Mouse (Mus musculus): ENCODE measurements around the gene Exoc6b. TPM values are rescaled to one million over a fixed set of nuclear protein-coding genes. Genes with fewer than 3 reads are reported as not detected.
A peak's percentile ranks its signal among the peaks of the same experiment; 100 is the strongest.

Exoc6b gene
- total and polyA plus RNA-seq, 2 experiments from 2014 or later: 36.2 to 38.1 TPM

DNA sequence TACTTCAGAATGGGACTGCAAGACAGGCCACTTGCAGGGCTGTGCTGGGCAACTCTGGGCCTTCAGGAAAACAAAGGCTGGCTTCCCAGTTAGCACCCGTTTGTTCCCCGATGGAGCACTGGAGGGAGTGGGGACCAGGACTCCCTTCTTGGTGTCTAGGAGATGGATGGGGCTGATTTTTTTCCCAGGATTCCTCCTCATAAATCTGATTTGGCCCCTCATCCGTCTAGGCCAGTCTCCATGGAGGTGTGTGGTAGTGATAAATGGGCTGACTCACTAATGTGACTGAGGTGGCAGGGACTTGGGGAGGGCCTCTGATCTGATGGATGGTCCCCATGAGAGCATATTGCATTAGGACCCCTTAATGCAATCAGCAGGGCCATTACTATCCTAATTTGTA, 470.6 kb downstream of the Exoc6b start:
- no peak for ATAC-seq

DNA sequence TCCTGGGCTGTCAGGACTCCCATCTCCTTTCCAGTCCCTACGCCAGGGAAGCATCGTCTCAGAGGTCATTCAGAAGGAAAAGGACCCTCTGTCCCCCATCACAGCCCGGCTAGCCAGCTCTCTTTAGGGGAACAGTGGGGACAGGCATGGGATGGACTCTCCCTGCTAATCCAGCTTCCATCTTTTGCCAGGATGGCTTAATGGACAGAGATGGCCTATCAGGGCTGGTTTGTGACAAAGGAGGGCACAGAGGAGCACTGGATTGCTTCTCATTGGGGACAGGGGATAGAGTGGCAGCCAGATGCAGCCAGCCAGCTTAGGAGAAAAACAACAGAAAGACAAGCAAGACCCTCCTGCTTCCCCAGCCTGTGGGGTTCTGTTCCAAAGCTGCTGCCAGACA, 474.7 kb downstream of the Exoc6b start:
- Histone ChIP-seq H3K4me1 (ENCODE audit: insufficient read depth, low read length) (no peaks in the 10 kb centered on the region), H3K9ac (replicated peaks; ENCODE audit: low read length) (no peak overlapping the region), H3K4me2 (ENCODE audit: low read depth, low read length) (peak overlapping the region; percentile 88), H3K27me3 (ENCODE audit: insufficient read depth, low read length) (peaks cover under 1% of the 10 kb centered on the region; the same call in 1 of the 2 replicates), H3K27ac (no peak overlapping the region), H3K4me3 (ENCODE audit: low read length) (no peak overlapping the region), H3K36me3 (ENCODE audit: insufficient read depth, low read length) (no peaks in the 10 kb centered on the region), H3K9me3 (ENCODE audit: low read length) (no peaks in the 10 kb centered on the region)
- WGBS: 36% methylated on average over 3 of the region's 3 CpGs
- TF ChIP-seq CTCF (IDR thresholded peaks at IDR 0.05; ENCODE audit: low read depth): no peak
- ATAC-seq (peak; percentile 79), DNase-seq (ENCODE audit: low spot score) (peak; percentile 57)

More for the DNA sequence above, 470.6 kb downstream of the Exoc6b start:
- H3K9me3 ChIP-seq (ENCODE audit: low read length): no peaks in the 10 kb centered on the region
- no peak overlapping the region for H3K4me2 ChIP-seq (ENCODE audit: low read depth, low read length)
- H3K4me1 ChIP-seq (ENCODE audit: insufficient read depth, low read length): no peaks in the 10 kb centered on the region
- no peaks in the 10 kb centered on the region for H3K27me3 ChIP-seq (ENCODE audit: insufficient read depth, low read length)
- no peak overlapping the region for H3K27ac ChIP-seq
- WGBS: 77% methylated on average over 3 of the region's 3 CpGs
- H3K36me3 ChIP-seq (ENCODE audit: insufficient read depth, low read length): no peaks in the 10 kb centered on the region
- no peak overlapping the region for H3K4me3 ChIP-seq (ENCODE audit: low read length)
- H3K9ac ChIP-seq (replicated peaks; ENCODE audit: low read length): no peak overlapping the region
- TF ChIP-seq CTCF (IDR thresholded peaks at IDR 0.05; ENCODE audit: low read depth): no peak
- no peak for DNase-seq (ENCODE audit: low spot score)

DNA sequence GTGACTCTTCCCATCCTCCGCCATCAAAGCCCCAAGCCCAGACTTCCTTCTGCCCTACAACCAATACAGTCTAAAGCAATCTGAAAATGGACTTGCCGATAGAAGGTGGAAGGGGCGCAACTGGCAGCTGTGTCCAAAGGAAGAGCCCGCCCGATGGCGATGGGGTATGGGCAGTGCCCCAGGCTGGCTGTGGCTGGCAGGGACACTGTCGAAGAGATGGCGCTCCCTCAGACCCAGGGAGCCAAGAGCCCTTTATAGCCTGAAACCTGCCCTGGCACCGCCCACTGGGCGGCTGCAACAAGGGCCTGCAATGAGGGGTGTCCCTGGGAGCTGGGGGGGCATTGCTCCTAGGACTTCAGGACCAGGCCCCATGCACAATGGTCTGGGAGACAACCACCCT, 475.6 kb downstream of the Exoc6b start, which contains the start of gene Cyp26b1:
Gene Cyp26b1 (minus strand): TSS at position 216 of the 400 bp plus-strand sequence.
- TF ChIP-seq CTCF (IDR thresholded peaks at IDR 0.05; ENCODE audit: low read depth): no peak
- peak within 1 kb of the TSS; percentile 88 for H3K4me2 ChIP-seq (ENCODE audit: low read depth, low read length)
- ATAC-seq (peak; percentile 56), DNase-seq (ENCODE audit: low spot score) (peak; percentile 59)
- peak within 1 kb of the TSS; percentile 30; the same call in 1 of the 2 replicates for H3K9ac ChIP-seq (replicated peaks; ENCODE audit: low read length)
- H3K36me3 ChIP-seq (ENCODE audit: insufficient read depth, low read length): no peaks in the 10 kb centered on the region
- peaks cover 10% of the 10 kb centered on the region; the same call in 1 of the 2 replicates for H3K27me3 ChIP-seq (ENCODE audit: insufficient read depth, low read length)
- 40% methylated on average over 10 of the region's 10 CpGs for WGBS
- no peaks in the 10 kb centered on the region for H3K9me3 ChIP-seq (ENCODE audit: low read length)
- peak within 1 kb of the TSS; percentile 26; the same call in 1 of the 2 replicates for H3K27ac ChIP-seq
- H3K4me3 ChIP-seq (ENCODE audit: low read length): peak within 1 kb of the TSS; percentile 32
- H3K4me1 ChIP-seq (ENCODE audit: insufficient read depth, low read length): 0 out of 2 replicates have a peak, but pooled peaks cover 3% of the 10 kb centered on the region

DNA sequence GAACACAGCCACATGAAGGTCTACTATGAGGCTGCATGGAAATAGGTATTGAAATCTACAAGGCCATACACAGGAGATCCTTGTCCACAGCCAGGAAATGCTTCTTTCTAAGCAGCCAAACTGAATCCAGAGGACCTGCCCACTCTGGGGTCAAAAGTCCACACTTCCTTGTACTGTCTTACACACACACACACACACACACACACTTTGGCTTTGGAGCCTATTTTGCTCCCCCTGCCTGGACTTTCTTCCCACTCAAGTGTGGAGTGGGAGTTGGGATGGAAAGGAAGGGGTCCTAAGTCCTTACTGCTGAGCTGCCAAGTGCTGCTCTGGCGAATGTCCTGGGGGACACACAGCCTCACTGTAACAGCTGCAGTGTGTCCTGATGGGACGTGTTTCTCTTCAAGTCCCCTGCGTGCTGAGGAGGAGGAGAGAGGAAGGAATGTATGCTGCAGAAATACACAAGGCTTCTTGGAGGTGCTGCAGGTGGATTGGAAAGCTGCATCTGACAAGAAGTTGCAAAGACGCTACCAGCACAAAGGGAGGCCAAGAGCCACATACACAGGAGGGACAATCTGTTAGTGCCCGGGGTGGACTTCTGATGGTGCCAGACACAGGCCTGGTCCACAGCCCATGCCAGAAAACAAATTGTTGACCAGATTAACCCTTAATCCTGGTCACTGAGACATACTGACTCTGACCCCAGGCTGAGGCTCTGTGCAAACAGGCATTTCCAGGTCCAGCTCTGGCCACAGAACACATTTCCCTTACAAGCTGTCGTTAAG, 478.2 kb downstream of the Exoc6b start:
- 36% methylated on average over 6 of the region's 6 CpGs for WGBS
- Histone ChIP-seq H3K4me3 (ENCODE audit: low read length) (peak overlapping the region; percentile 32), H3K36me3 (ENCODE audit: insufficient read depth, low read length) (no peaks in the 10 kb centered on the region), H3K27ac (peak overlapping the region; percentile 27), H3K9me3 (ENCODE audit: low read length) (no peaks in the 10 kb centered on the region), H3K4me2 (ENCODE audit: low read depth, low read length) (peak overlapping the region; percentile 88), H3K27me3 (ENCODE audit: insufficient read depth, low read length) (peaks cover 28% of the 10 kb centered on the region), H3K4me1 (ENCODE audit: insufficient read depth, low read length) (0 out of 2 replicates have a peak, but pooled peaks cover 8% of the 10 kb centered on the region), H3K9ac (replicated peaks; ENCODE audit: low read length) (0 out of 2 replicates have a peak overlapping the region, but pooled peaks have one; percentile 17)
- ATAC-seq: no peak
- DNase-seq (ENCODE audit: low spot score): no peak
- TF ChIP-seq CTCF (IDR thresholded peaks at IDR 0.05; ENCODE audit: low read depth): no peak

DNA sequence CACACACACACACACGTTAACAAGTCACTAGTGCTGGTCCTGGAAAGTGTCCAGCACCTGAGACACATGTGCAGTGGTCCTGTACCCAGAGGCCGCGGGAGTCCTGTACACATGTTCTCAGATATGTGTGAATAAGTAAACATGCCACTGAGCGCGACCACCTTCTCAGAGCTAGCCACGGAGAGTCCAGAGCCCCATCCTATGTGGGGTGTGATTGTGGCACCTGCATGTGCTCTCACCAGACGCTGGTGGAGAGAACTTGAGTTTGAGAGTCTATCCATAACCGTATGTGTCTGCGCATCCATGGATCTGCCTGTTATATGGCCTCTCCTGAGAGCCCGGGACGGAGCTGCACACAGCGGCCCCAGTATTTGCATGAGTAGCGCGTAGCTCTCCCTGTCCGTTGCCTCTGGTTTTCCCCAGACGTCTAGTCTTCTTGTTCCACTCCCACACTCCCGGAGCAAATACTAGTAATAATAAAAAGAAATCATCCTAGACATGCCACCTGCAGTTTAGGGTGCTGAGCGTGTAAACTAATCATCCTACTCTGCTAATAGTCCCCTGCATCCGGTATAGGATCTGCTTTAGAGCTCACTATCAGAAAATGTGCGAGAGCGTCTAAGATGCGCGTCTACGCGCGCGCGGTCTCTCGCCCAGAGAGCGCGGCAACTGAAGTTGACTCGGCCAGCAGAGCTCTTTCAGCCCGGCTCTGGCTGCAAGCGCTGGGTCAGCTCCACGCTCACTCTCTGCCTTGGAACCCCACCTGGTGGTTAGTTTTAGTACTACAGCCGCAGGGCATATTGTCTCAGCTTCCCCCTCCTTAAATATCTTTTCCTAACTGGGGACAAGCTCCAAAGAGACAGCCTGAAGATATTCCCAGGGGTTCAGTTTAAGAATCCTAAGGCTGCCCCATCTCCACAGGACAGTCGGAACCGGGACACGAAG, 479.3 kb downstream of the Exoc6b start:
- H3K27me3 ChIP-seq (ENCODE audit: insufficient read depth, low read length): peaks cover 36% of the 10 kb centered on the region
- H3K4me2 ChIP-seq (ENCODE audit: low read depth, low read length): peak overlapping the region; percentile 88
- H3K4me3 ChIP-seq (ENCODE audit: low read length): peak overlapping the region; percentile 48
- peak; percentile 68 for ATAC-seq
- 2% methylated on average over 39 of the region's 39 CpGs for WGBS
- TF ChIP-seq CTCF (IDR thresholded peaks at IDR 0.05; ENCODE audit: low read depth): peak; percentile 96
- H3K9me3 ChIP-seq (ENCODE audit: low read length): no peaks in the 10 kb centered on the region
- no peak overlapping the region for H3K27ac ChIP-seq
- H3K9ac ChIP-seq (replicated peaks; ENCODE audit: low read length): 0 out of 2 replicates have a peak overlapping the region, but pooled peaks have one; percentile 24
- H3K36me3 ChIP-seq (ENCODE audit: insufficient read depth, low read length): no peaks in the 10 kb centered on the region
- H3K4me1 ChIP-seq (ENCODE audit: insufficient read depth, low read length): peaks cover 18% of the 10 kb centered on the region
- DNase-seq (ENCODE audit: low spot score): peak; percentile 94

All from hindbrain, postnatal 0 days (tissue).